Mouse (Mus musculus): Measurements from ENCODE around the gene Gabbr2.

Gene Gabbr2

GRCm38 (mm10) chr4:46618196-46618817, 373.4 kb downstream of the Gabbr2 start:
- no peak for DNase-seq (ENCODE audit: low read depth, low spot score)

- DNase-seq (ENCODE audit: low read depth, low spot score) = no peak
Observed at GRCm38 (mm10) chr4:46617408-46617807, 374.3 kb downstream of the Gabbr2 start.

GRCm38 (mm10) chr4:46614641-46615040, 377.0 kb downstream of the Gabbr2 start:
- no peak for DNase-seq (ENCODE audit: low read depth, low spot score)

GRCm38 (mm10) chr4:46613618-46614017, 378.1 kb downstream of the Gabbr2 start:
- DNase-seq (ENCODE audit: low read depth, low spot score) = no peak
